Mouse (Mus musculus): ENCODE results near the gene Rbm47. TPM values are rescaled to one million over a fixed set of nuclear protein-coding genes. Genes with fewer than 3 reads are reported as not detected.
A peak's percentile ranks its signal among the peaks of the same experiment; 100 is the strongest.

Gene Rbm47
- total RNA-seq, 2 experiments from 2014 or later = 1.7 TPM

DNA sequence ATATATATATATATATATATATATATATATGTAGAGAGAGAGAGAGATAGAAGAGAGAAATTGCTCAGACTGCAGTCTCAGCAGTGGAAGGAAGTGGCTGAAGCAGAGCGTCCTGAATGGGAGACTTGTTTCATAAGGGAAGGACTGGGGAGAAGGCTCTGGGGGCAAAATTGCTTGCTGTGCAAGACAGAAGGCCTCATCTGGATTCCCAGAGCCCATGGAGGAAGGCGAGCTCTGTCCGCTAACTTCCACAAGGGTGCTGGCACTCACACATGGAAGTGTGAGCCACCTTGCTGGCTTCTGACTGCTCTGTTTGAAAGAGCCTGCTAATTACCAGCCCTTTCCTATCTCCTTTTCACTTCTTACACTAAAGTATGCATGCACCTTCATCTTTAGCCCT is 70.1 kb downstream of the Rbm47 start:
- Histone ChIP-seq H3K27ac (no peak overlapping the region), H3K4me3 (no peak overlapping the region)
- TF ChIP-seq CTCF (conservative IDR thresholded peaks at IDR 0.05) = no peak
- DNase-seq (ENCODE audit: low spot score in 2 of 2) = no peak

DNA sequence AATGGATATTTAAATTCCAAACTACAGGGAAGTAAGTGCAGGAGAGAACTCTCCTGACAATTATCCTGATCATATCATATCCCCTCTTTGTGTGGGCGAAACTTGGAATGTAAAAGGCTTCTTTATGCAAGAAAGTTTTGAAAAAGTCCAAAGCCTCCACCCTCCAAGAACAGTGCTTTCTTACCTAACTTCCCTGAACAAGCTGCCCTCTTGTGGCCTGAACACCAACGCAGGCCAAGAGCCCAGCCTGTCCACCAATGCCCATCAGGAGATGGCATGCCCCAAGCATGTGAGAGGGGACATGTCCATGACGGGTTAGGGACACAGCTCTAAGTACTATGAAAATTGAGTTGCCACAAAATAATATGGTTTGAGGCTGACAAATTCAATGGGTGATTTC is 71.3 kb downstream of the Rbm47 start:
- peak; percentile 58 for TF ChIP-seq CTCF (conservative IDR thresholded peaks at IDR 0.05)
- Histone ChIP-seq H3K27ac (no peak overlapping the region), H3K4me3 (no peak overlapping the region)
- no peak for DNase-seq (ENCODE audit: low spot score in 2 of 2)

DNA sequence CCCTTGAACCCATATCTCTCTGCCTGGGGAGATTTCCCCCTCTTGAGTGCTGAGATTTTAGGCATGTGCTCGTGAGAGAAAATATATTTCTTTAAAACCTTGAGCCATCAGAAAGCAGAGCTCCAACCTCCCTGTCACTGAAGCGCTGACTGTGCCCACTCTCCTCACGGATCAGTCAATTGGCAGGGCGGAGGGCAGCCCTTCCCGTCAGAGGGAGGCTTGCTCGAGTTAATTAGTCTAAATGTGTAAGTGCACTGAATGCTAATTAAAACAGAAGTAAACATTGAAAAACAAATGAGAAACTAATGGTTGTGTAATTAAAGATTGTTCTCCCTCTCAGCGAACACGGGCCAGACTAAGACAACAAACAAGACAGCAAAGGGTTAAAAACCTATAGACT is 72.6 kb downstream of the Rbm47 start:
- no peak overlapping the region for H3K4me3 ChIP-seq
- no peak for DNase-seq (ENCODE audit: low spot score in 2 of 2)
- TF ChIP-seq CTCF (conservative IDR thresholded peaks at IDR 0.05) = no peak

DNA sequence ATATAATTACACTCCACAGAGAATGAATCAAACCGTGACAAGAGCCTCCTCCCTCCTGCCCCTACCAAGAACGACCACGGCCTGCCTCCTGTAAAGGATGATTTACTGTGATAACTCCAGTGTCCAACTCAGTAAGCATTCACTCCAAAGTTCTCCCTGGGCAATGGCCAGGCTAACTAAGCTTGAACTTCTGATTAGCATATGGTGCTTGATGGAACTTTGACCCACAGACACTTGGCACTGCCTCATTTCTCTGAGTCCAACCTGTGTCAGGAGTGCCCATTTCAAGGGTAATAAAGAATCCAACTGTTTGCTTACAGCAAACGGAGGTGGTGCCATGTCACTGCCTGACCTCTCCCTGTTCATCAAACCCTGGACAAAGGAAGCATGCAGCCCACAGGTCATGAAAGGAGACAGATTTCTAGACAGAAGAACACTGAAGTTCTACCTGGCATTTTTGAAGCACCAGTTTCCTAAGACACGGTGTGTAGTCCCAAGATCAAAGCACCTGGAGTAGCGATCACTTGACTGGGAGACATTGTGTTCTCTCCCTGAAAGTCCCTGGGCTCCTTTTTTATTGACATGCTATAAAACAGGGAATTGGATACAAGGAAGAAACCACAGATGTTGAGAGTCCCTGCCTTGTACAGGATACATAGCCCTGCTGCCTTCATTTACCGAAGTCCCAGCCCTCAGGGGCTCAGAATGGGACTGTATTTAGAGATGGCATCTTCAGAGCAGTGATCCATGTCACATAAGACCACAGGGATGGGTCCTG is 74.6 kb downstream of the Rbm47 start:
- Histone ChIP-seq H3K4me3 (no peak overlapping the region), H3K27ac (no peak overlapping the region)
- TF ChIP-seq CTCF (conservative IDR thresholded peaks at IDR 0.05) = no peak
- no peak for DNase-seq (ENCODE audit: low spot score in 2 of 2)

More for the DNA sequence above, 72.6 kb downstream of the Rbm47 start:
- no peak overlapping the region for H3K27ac ChIP-seq

DNA sequence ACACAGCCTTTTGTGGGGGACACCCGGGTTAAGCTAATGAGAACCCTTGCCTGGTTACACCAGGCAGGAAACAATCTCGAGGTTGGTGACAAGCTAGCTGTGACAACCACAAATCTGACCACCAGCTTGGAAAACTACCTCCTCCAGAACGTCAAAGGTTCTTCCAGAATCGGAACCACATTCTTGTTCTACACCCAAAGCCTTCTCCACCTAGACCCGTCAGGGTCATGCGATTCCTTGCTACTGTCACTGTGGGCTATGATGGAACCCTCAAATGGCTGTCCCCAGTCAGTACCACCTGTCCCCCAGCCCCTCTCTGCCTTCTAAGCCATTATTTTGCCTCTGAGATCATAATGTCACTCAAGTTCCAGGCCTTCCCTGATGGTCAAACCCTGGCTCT is 76.8 kb downstream of the Rbm47 start:
- H3K27ac ChIP-seq = no peak overlapping the region
- no peak for TF ChIP-seq CTCF (conservative IDR thresholded peaks at IDR 0.05)
- no peak for DNase-seq (ENCODE audit: low spot score in 2 of 2)
- no peak overlapping the region for H3K4me3 ChIP-seq

DNA sequence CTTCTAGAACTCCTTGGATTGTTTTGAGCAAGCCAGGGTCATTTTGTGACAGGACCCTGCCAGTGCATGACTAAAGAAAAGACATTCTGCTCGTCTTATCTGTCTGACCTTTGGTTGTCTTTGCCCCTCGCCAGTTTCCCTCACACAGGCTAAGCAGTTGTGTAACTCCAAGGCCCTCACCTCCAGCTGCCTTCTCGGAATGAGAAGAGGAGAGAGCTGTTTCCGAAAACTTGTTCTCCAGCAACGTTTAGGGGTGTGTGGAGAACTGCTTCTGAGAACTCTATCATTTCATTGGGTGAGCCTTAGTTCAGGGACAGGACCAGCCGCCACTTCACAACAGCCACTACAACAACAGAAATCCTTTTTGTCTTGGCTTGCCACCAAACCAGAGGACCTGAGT is 77.8 kb downstream of the Rbm47 start:
- H3K4me3 ChIP-seq = no peak overlapping the region
- H3K27ac ChIP-seq = no peak overlapping the region
- DNase-seq (ENCODE audit: low spot score in 2 of 2) = no peak
- TF ChIP-seq CTCF (conservative IDR thresholded peaks at IDR 0.05) = no peak

DNA sequence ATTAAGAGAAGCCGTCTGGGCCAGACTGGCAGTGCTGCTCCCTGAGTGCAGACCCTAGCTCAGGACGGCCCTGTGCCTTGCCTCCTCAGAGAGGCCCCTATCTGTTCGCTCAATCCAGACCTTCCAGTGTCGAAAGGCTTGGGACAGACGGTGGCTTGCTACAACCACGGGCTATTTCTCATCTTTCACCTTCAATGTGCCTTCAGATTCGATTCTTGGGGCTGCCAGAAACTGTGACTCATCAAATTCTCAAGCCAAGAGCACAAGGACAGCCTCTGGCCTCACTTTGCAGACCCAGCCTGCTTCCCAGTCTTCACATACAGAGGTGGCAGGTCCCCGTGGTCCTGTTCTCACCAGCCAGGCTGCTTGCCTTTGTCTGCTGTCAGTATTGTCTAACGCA is 82.9 kb downstream of the Rbm47 start:
- no peak for TF ChIP-seq CTCF (conservative IDR thresholded peaks at IDR 0.05)
- DNase-seq (ENCODE audit: low spot score in 2 of 2) = no peak
- no peak overlapping the region for H3K4me3 ChIP-seq
- no peak overlapping the region for H3K27ac ChIP-seq

DNA sequence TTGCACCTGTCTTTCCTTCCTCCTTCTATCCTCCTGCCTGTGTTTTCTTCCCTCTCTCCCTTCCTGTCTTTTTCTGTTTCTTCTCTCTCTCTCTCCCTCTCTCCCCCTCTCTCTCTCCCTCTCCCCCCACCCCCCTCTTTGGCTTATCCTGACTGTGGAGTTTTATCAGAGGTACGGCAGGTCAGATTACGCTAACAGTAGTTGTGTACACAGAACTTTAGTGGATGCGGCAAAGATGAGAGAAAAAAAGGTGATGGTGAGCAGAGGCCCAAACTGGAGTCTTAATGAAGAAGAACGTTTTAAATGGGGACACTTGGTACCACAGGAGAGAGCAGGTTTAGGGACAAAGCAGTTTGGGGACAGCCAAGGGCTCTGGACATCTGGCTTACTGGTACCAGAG is 83.3 kb downstream of the Rbm47 start:
- no peak for DNase-seq (ENCODE audit: low spot score in 2 of 2)
- H3K4me3 ChIP-seq = no peak overlapping the region
- no peak overlapping the region for H3K27ac ChIP-seq
- TF ChIP-seq CTCF (conservative IDR thresholded peaks at IDR 0.05) = no peak

DNA sequence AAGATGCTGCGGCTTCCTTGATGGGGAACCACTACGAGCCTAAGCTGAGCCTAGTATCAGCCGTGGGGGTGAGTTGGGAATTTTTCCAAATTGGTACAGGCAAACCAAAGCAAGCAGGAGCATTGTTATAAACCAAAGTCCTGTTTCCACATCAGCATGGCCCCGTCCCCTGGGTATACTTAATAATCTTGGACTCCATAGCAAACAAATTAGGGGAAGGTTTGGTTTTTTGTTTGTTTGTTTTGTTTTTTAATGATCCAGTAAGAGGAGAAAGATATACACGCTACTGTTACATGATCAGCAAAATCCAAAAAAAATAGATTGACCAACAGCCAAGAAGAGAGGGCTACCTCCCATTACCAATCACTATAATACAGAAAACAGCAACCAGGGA is 84.0 kb downstream of the Rbm47 start:
- H3K4me3 ChIP-seq = no peak overlapping the region
- no peak overlapping the region for H3K27ac ChIP-seq
- DNase-seq (ENCODE audit: low spot score in 2 of 2) = no peak
- TF ChIP-seq CTCF (conservative IDR thresholded peaks at IDR 0.05) = no peak

DNA sequence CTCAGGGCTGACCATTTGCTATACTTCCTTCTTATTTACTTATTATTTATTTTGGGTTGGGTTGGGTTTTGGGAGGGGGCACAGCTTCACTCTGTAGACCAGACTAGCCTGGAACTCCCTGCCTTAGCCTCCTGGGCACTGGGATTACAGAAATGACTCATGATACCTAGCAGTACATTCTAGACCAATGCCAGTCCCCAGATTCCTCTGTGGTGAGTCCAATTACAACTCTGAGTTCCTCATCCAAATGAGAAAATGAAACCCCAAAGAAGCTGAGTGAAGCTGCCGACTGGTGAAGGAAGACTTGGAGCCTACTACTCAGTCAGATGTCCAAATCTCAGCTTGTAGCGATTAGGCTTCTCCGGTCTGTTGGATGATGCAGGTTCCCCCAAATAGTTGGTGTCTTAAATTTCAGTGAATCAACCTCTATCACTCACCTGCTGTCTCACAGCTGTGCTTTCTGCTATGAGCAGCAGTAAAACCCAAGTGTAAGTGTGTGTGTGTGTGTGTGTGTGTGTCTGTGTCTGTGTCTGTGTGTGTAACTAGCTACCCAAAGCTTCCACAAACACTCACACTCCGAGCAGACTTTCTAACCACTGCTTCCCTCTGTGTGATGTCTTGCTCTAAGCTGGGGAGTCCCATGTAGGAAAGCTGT is 84.5 kb downstream of the Rbm47 start:
- H3K4me3 ChIP-seq = no peak overlapping the region
- DNase-seq (ENCODE audit: low spot score in 2 of 2) = no peak
- no peak overlapping the region for H3K27ac ChIP-seq
- TF ChIP-seq CTCF (conservative IDR thresholded peaks at IDR 0.05) = no peak

DNA sequence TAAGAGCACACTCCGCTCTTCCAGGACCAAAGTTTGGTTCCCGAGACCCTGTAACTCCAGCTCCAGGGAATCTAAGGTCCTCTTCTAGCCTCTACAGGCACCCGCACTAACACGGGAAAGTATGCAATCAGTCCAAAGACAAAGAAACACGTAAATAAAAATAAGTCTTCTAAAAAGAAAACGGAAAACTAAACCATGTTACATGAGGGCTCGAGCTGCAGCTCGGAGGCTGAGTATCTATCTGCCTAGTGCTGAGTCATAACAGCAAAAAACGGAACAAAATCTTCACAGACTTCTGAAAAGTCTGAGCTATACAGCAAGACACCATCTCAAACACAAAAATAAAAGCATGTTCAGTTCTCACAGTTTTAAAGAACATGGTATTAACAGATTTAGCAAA is 86.0 kb downstream of the Rbm47 start:
- no peak overlapping the region for H3K27ac ChIP-seq
- no peak overlapping the region for H3K4me3 ChIP-seq
- no peak for DNase-seq (ENCODE audit: low spot score in 2 of 2)
- TF ChIP-seq CTCF (conservative IDR thresholded peaks at IDR 0.05) = no peak

DNA sequence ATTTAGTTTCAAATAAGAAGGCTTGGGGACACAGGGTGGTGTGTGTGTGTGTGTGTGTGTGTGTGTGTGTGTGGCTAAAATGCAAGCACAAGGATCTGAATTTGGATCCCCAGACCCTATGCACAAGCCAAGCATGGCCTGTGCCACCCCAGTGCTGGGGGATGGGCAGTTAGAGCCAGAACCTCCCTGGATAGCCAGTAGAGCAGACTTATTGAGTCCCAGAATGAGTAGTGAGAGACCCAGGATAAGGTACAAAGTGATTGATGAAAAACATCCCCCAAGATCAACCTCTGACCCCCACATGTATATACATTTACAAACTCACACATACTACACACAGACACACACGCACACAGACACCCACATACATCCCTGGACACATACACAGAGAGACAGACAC is 86.6 kb downstream of the Rbm47 start:
- TF ChIP-seq CTCF (conservative IDR thresholded peaks at IDR 0.05) = no peak
- no peak overlapping the region for H3K4me3 ChIP-seq
- no peak overlapping the region for H3K27ac ChIP-seq
- DNase-seq (ENCODE audit: low spot score in 2 of 2) = no peak

DNA sequence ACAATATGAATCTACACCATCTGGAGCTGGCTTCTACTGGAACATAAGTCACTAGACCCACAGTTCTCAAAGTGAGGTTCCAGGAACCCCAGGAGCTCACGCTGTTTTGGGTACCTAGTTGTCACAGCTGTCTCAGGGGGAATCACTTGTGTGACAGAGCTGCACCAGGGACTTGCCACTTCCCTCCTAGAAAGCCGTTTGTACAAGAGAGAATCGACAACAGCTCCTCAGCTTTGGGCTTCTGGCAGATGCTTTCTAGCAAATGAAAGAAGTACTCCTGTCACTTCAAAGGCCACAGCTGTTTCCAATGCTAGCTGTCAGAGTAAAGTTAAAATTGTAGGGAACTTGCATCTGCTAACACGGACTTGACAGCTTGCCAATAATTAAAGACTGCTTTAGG is 87.4 kb downstream of the Rbm47 start:
- H3K4me3 ChIP-seq = no peak overlapping the region
- TF ChIP-seq CTCF (conservative IDR thresholded peaks at IDR 0.05) = no peak
- no peak overlapping the region for H3K27ac ChIP-seq
- no peak for DNase-seq (ENCODE audit: low spot score in 2 of 2)

DNA sequence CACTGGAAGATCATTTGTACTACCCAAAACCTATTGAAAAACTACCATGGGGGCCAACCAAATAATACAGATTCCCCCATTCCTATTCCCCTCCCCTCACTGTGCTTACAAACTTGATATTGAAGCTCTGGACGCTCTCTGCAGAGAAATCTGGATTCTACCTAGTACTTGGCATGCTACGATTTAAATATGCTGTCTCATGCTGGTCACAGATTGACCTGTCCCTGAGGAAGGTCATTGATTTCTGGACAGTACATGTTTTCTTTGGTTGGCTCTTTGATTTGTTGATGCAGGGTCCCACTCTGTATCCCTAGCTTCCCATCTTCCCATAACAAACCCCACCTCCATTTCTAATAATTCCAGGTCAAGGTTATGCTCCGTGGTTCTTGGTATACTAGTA is 88.4 kb downstream of the Rbm47 start:
- Histone ChIP-seq H3K4me3 (no peak overlapping the region), H3K27ac (no peak overlapping the region)
- no peak for TF ChIP-seq CTCF (conservative IDR thresholded peaks at IDR 0.05)
- DNase-seq (ENCODE audit: low spot score in 2 of 2) = no peak
